Mouse (Mus musculus) liver, postnatal 0 days (tissue): ENCODE results near the gene Gna13. TPM values are rescaled to one million over a fixed set of nuclear protein-coding genes. Genes with fewer than 3 reads are reported as not detected.
A peak's percentile ranks its signal among the peaks of the same experiment; 100 is the strongest.

Source experiments
- ATAC-seq: fragments of 200-750 bp; cut with Nextera tagmentation; 2 replicates; pipeline ENCODE4 v1.8.0; 2017; ENCODE audit warnings: mild to moderate bottlenecking, moderate library complexity
- DNase-seq: peaks from one replicate; pipeline ENCODE4 v3.0.0-alpha.2; 2016
- H3K27ac ChIP-seq: fragments of 300-500 bp; sonication (generic); 2 replicates; pipeline ENCODE4 v1.5.1; 2014; ENCODE audit warnings: antibody characterized with exemption, moderate library complexity, mild to moderate bottlenecking, low read depth
- H3K27me3 ChIP-seq: fragments of 300-500 bp; sonication (generic); 2 replicates; pipeline ENCODE4 v1.6.1; 2014; ENCODE audit warnings: low read length, control low read depth, mixed read lengths; ENCODE audit not compliant: insufficient read depth
- H3K36me3 ChIP-seq: fragments of 300-500 bp; sonication (generic); replicated peaks from 2 replicates; pipeline ENCODE4 v1.6.1; 2014; ENCODE audit warnings: mild to moderate bottlenecking, control low read depth, low read length, moderate library complexity, mixed read lengths; ENCODE audit not compliant: insufficient read depth
- H3K4me1 ChIP-seq: fragments of 300-500 bp; sonication (generic); 2 replicates; pipeline ENCODE4 v1.6.1; 2014; ENCODE audit warnings: antibody characterized with exemption, mild to moderate bottlenecking, control low read depth; ENCODE audit not compliant: insufficient read depth
- H3K4me2 ChIP-seq: fragments of 300-500 bp; sonication (generic); 2 replicates; pipeline ENCODE4 v1.6.1; 2014; ENCODE audit warnings: low read depth, mild to moderate bottlenecking, low read length, moderate library complexity, mixed read lengths
- H3K4me3 ChIP-seq: fragments of 300-500 bp; sonication (generic); 2 replicates; pipeline ENCODE4 v1.5.1; 2014; ENCODE audit warnings: low read depth, low read length
- H3K9ac ChIP-seq: fragments of 300-500 bp; sonication (generic); replicated peaks from 2 replicates; pipeline ENCODE4 v1.6.1; 2014; ENCODE audit warnings: mild to moderate bottlenecking, moderate library complexity
- H3K9me3 ChIP-seq: fragments of 300-500 bp; sonication (generic); 2 replicates; pipeline ENCODE4 v1.6.1; 2016; ENCODE audit warnings: mild to moderate bottlenecking, control low read depth, low read length, mixed read lengths
- CTCF ChIP-seq: sonication (generic); IDR thresholded peaks from 2 replicates; pipeline ENCODE4 v1.5.1; 2016; ENCODE audit warnings: antibody characterized with exemption, low read depth
- EP300 ChIP-seq: IDR thresholded peaks from 2 replicates; pipeline ENCODE4 v1.6.1; 2016; ENCODE audit warnings: antibody characterized with exemption, low read depth, mild to moderate bottlenecking
- WGBS: fragments of 180-500 bp; shearing (Covaris S2); extraction: QIAGEN DNeasy Blood & Tissue Kit; methylation state at CpG from one replicate; pipeline ENCODE4 v1.1.7; 2014; ENCODE audit not compliant: insufficient replicate concordance; 5-methylcytosine and 5-hydroxymethylcytosine counted together
- polyA plus RNA-seq: library from polyadenylated mRNA; unstranded; fragments of >200 nt; fragmentation: Nextera tagmentation; extraction: Ambion mirVana; gene quantifications from 2 replicates; pipeline ENCODE4 v1.2.1, GENCODE M21; 2015

Gna13 gene
- polyA plus RNA-seq, 1 experiment from 2014 or later = 28.4 TPM

DNA sequence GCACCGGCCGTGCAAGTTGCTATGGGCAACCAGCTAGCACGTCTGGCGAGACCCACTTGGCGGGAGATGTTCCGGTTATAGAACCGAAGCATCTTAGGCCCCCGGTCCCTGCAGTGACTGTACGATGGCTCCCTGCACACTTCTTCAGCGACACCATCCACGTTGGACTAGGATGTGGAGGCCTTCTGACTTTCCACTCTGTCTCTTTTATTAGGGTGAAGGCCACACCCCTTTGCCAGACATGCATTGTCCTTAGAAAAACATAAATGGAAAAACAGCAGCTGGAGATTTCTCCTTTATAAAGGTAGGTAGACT lies 63.6 kb downstream of the Gna13 start:
- Histone ChIP-seq H3K9ac (peak overlapping the region; percentile 73), H3K4me1 (peaks cover 15% of the 10 kb centered on the region), H3K4me2 (peak overlapping the region; percentile 82), H3K27ac (peak overlapping the region; percentile 89), H3K4me3 (peak overlapping the region; percentile 71), H3K27me3 (no peaks in the 10 kb centered on the region), H3K9me3 (no peaks in the 10 kb centered on the region), H3K36me3 (peaks cover 18% of the 10 kb centered on the region)
- TF ChIP-seq EP300 (no peak), CTCF (no peak)
- ATAC-seq = no peak
- whole genome bisulfite sequencing = 1% methylated on average over 11 of the region's 11 CpGs
- DNase-seq = no peak

DNA sequence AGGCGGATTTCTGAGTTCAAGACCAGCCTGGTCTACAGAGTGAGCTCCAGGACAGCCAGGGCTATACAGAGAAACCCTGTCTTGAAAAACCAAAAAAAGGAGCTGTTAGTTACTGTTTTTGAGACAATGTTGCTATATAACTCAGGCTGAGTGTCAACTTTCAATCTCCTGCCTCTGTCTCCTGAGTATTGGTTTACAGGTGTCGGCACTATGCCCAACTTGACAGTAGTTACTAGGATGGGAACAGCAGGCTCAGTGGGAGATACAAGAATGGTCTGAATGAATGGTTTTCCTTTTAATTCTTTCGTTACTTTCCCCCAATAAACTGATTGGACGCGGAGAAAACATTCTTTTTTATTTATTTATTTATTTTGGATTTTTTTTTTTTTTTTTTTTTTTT lies 64.7 kb downstream of the Gna13 start:
- 92% methylated on average over 5 of the region's 5 CpGs for WGBS
- ATAC-seq = no peak
- H3K4me1 ChIP-seq = peaks cover 15% of the 10 kb centered on the region
- H3K36me3 ChIP-seq = peaks cover 18% of the 10 kb centered on the region
- H3K4me2 ChIP-seq = no peak overlapping the region
- no peak for DNase-seq
- no peak overlapping the region for H3K4me3 ChIP-seq
- H3K9ac ChIP-seq = no peak overlapping the region
- TF ChIP-seq CTCF = no peak
- H3K9me3 ChIP-seq = no peaks in the 10 kb centered on the region
- H3K27ac ChIP-seq = no peak overlapping the region
- H3K27me3 ChIP-seq = no peaks in the 10 kb centered on the region

DNA sequence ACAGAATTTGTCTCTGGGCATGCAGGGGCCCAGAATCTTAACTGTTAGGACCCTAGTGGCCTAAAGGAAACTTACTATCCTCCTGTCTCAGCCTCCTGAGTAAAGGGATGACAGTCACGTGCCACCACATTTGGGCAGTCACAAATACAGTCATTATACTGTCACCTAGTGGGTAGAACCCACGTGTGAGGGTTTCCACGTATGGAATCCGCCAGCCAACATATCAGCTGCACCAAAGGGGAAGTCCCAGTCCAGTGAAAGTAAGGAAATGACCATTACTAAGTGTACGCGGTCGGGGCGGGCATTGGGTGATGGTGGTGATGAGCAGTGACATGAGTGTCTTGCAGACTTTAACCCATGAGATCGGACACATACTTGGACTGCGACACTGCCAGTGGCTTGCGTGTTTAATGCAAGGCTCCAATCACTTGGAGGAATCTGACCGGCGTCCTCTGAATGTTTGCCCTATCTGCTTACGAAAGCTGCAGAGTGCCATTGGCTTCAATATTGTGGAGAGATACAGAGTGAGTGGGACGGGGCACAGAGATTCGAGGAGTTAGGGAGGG lies 71.7 kb downstream of the Gna13 start:
- Histone ChIP-seq H3K27ac (no peak overlapping the region), H3K9ac (no peak overlapping the region), H3K27me3 (no peaks in the 10 kb centered on the region), H3K4me2 (no peak overlapping the region), H3K4me1 (no peaks in the 10 kb centered on the region; the same call in 1 of the 2 replicates), H3K4me3 (no peak overlapping the region), H3K9me3 (no peaks in the 10 kb centered on the region), H3K36me3 (peaks cover 32% of the 10 kb centered on the region)
- ATAC-seq (no peak), DNase-seq (no peak)
- no peak for TF ChIP-seq CTCF
- 73% methylated on average over 16 of the region's 16 CpGs for WGBS

DNA sequence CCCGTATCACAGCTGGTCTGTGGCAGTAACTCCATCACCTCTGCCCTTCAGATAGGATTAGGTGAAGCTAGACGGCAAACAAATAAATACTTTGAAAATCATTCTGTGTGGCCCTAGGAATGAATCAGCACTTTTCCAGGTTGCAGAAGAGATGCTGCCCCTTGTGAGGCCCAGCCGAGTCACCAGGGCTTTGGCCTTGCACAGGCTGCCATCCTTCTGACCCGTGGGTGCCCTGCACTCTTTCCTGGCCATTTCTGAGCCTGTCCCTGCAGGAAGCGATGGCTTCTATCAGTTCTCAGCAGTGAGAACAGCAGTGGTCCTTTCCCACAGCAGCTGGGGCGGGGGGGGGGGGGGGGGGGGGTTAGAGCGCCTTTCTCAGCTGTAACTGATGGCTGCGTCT lies 74.3 kb downstream of the Gna13 start:
- H3K4me3 ChIP-seq = no peak overlapping the region
- H3K4me1 ChIP-seq = peaks cover 12% of the 10 kb centered on the region
- DNase-seq (no peak), ATAC-seq (no peak)
- WGBS = 60% methylated on average over 6 of the region's 8 CpGs
- no peaks in the 10 kb centered on the region for H3K27me3 ChIP-seq
- no peak overlapping the region for H3K27ac ChIP-seq
- H3K4me2 ChIP-seq = no peak overlapping the region
- no peak for TF ChIP-seq CTCF
- TF ChIP-seq EP300 = no peak
- H3K9ac ChIP-seq = no peak overlapping the region
- no peaks in the 10 kb centered on the region for H3K9me3 ChIP-seq
- peaks cover 21% of the 10 kb centered on the region for H3K36me3 ChIP-seq

DNA sequence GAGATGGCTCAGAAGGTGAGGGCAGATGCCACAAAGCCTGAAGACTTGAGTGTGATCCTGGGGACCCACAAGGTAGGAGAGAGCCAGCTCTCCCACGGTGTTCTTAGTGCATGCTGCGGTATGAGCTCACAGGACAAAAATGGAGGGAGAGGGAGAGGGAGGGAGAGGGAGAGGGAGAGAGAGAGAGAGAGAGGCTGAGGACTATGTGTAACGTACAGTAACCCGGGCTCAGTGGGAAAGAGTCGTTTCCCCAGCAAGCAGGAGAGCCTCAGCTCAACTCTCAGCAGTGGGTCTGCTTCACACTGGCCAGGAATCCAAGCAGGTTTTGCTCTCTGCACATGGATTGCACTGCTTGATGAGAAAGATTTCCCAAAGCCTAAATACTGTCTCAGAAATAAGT lies 76.6 kb downstream of the Gna13 start:
- no peak overlapping the region for H3K9ac ChIP-seq
- H3K4me3 ChIP-seq = peak overlapping the region; percentile 59; the same call in 1 of the 2 replicates
- no peak for DNase-seq
- H3K27me3 ChIP-seq = no peaks in the 10 kb centered on the region
- ATAC-seq = peak; percentile 1; the same call in 1 of the 2 replicates
- WGBS = 33% methylated on average over 5 of the region's 5 CpGs
- peaks cover 19% of the 10 kb centered on the region for H3K36me3 ChIP-seq
- no peak overlapping the region for H3K27ac ChIP-seq
- TF ChIP-seq EP300 = no peak
- no peak for TF ChIP-seq CTCF
- peak overlapping the region; percentile 81 for H3K4me2 ChIP-seq
- H3K9me3 ChIP-seq = no peaks in the 10 kb centered on the region
- peaks cover 12% of the 10 kb centered on the region for H3K4me1 ChIP-seq

DNA sequence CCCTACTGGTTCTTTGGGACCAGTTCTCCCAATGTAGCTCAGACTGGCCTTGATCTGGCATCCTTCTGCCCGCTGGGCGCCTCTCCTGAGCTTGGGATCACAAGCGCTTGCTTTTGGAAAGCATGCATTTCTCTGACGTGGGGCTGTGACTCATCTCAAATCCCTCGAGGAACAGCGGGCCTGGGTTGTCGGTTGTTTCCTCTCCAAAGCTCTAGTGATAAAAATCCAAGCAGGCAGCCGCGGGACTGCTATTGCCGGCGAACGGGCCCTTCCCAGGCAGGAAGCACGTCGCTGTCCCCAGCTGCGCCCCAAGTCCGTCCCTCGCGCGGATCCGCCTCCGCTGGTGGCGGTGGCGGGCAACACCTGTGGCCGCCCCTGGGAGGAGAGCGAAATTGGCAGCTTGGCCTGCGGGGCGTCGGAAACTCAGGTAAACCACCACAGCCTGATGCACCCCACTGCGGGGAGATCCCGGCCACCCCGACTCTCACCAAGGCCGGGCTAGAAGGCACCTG lies 77.3 kb downstream of the Gna13 start:
- TF ChIP-seq CTCF = peak; percentile 24; the same call in 1 of the 2 replicates
- no peak for TF ChIP-seq EP300
- peak overlapping the region; percentile 65 for H3K9ac ChIP-seq
- WGBS = 1% methylated on average over 32 of the region's 32 CpGs
- peak overlapping the region; percentile 81 for H3K4me2 ChIP-seq
- H3K27ac ChIP-seq = peak overlapping the region; percentile 55
- peak; percentile 82 for ATAC-seq
- H3K36me3 ChIP-seq = peaks cover 15% of the 10 kb centered on the region
- peaks cover 12% of the 10 kb centered on the region for H3K4me1 ChIP-seq
- DNase-seq = peak; percentile 81
- peak overlapping the region; percentile 59 for H3K4me3 ChIP-seq
- no peaks in the 10 kb centered on the region for H3K9me3 ChIP-seq
- H3K27me3 ChIP-seq = no peaks in the 10 kb centered on the region

DNA sequence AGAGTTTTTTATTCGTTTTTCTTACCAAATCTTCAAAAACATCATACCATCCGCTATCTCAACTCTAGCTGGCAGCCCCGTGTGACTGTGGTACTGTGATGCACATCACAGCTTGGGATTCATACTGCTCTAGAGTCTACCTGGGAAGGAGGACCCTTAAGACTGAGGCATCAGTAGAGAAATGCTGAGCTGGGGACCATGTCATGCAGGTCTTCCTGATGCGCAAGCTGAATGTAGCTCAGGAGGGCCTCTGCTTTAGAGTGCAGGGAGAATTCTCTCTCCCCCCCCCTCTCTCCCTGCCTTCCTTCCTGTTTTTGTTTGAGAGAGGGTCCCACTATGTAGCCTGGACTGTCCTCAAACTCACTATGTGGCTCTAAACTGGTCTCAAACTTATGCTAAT lies 78.0 kb downstream of the Gna13 start:
- Histone ChIP-seq H3K27me3 (no peaks in the 10 kb centered on the region), H3K27ac (no peak overlapping the region), H3K4me3 (peak overlapping the region; percentile 59), H3K4me2 (peak overlapping the region; percentile 81), H3K4me1 (peaks cover 12% of the 10 kb centered on the region), H3K36me3 (peaks cover 8% of the 10 kb centered on the region), H3K9me3 (no peaks in the 10 kb centered on the region), H3K9ac (peak overlapping the region; percentile 65)
- TF ChIP-seq CTCF (no peak), EP300 (no peak)
- WGBS = 54% methylated on average over 4 of the region's 4 CpGs
- no peak for DNase-seq
- ATAC-seq = no peak
